31 mouse cellular contexts compared by ENCODE assay signal in the genomic region with DNA sequence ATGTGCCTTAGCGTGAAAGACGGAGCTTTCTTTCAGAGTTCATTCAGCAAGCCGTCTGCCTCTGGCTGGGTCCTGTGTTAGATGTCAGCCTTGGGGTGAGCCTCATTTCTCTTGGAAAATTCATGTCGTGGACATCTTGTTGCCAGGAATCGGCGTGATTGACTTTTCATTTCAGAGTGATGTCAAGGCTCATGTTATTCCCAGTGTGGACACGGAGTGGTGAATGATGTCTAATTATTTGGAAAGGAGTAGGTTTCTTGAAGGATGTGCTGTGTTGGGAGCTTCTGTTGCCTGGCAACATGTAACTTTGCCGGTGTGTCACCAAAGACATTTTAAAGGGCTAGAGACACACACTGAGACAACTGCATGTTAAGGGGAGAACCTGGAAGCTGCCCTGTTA.
DNase-seq lines count a peak whose midpoint lies in the region; ATAC-seq and TF ChIP-seq lines count a peak whose summit lies in the region.
"Had no signal": no experiment of that assay in that cellular context is flagged by ENCODE, and none has a peak within 500 bp of the region (broad histone marks: within the 10 kb centered on the region; RNA-seq: fewer than 3 reads in every experiment).

No protein-coding gene starts in this region.

- peaks cover 5% of the 10 kb centered on the region for H3K4me1 ChIP-seq in midbrain, embryonic 11.5 days (ENCODE audit: control insufficient read depth, insufficient read depth, low read length)
- peaks cover 20% of the 10 kb centered on the region for H3K4me1 ChIP-seq in midbrain, embryonic 10.5 days
- H3K4me1 ChIP-seq in hindbrain, postnatal 0 days (ENCODE audit: insufficient read depth, low read length) = 0 out of 2 replicates have a peak, but pooled peaks cover 12% of the 10 kb centered on the region
- H3K4me1 ChIP-seq in midbrain, postnatal 0 days (ENCODE audit: insufficient read depth, low read length) = peaks cover 18% of the 10 kb centered on the region
- peaks cover 1% of the 10 kb centered on the region; the same call in 1 of the 2 replicates for H3K4me1 ChIP-seq in heart, embryonic 11.5 days (ENCODE audit: control insufficient read depth, insufficient read depth, low read length)
- H3K4me1 ChIP-seq: intestine, embryonic 15.5 days had no signal

- no peaks in the 10 kb centered on the region for H3K27me3 ChIP-seq in midbrain, embryonic 11.5 days (ENCODE audit: control insufficient read depth, insufficient read depth, low read length)
- H3K27me3 ChIP-seq in midbrain, embryonic 10.5 days (ENCODE audit: low read depth, poor library complexity, severe bottlenecking) = no peaks in the 10 kb centered on the region; the same call in 1 of the 2 replicates
- no peaks in the 10 kb centered on the region for H3K27me3 ChIP-seq in hindbrain, postnatal 0 days (ENCODE audit: insufficient read depth, low read length)
- H3K27me3 ChIP-seq in midbrain, postnatal 0 days (ENCODE audit: insufficient read depth, low read length) = no peaks in the 10 kb centered on the region
- H3K27me3 ChIP-seq in heart, embryonic 11.5 days (ENCODE audit: control insufficient read depth, insufficient read depth, low read length) = no peaks in the 10 kb centered on the region
- H3K27me3 ChIP-seq: embryonic facial prominence, embryonic 12.5 days; intestine, embryonic 15.5 days had no signal

- no peak overlapping the region for H3K27ac ChIP-seq in midbrain, embryonic 11.5 days (ENCODE audit: low read depth, low read length)
- no peak overlapping the region for H3K27ac ChIP-seq in midbrain, embryonic 10.5 days (replicated peaks)
- peak overlapping the region; percentile 3; the same call in 1 of the 2 replicates for H3K27ac ChIP-seq in hindbrain, postnatal 0 days
- peak overlapping the region; percentile 27; the same call in 1 of the 2 replicates for H3K27ac ChIP-seq in midbrain, postnatal 0 days (ENCODE audit: low read depth, low read length)
- no peak overlapping the region for H3K27ac ChIP-seq in heart, embryonic 11.5 days (ENCODE audit: low read depth, low read length)
- H3K27ac ChIP-seq: embryonic facial prominence, embryonic 12.5 days; heart, embryonic 13.5 days; intestine, embryonic 15.5 days; liver, embryonic 14.5 days; macrophage; stomach, postnatal 0 days had no signal

- ATAC-seq in frontal cortex, adult (ENCODE audit: low TSS enrichment) = peak; percentile 48
- ATAC-seq in midbrain, embryonic 11.5 days (ENCODE audit: low FRiP score) = no peak
- ATAC-seq in hindbrain, postnatal 0 days = peak; percentile 31; the same call in 1 of the 2 replicates
- ATAC-seq in midbrain, postnatal 0 days (ENCODE audit: low FRiP score) = no peak
- ATAC-seq in heart, embryonic 11.5 days (replicated peaks; ENCODE audit: insufficient number of reproducible peaks, low FRiP score, low TSS enrichment) = no peak
- ATAC-seq in granulocyte monocyte progenitor cell, adult 5-6 weeks (replicated peaks; ENCODE audit: poor library complexity, severe bottlenecking) = no peak
- ATAC-seq: CD4-positive, CD25-positive, alpha-beta regulatory T cell, adult 4 months; intestine, embryonic 15.5 days had no signal

- no peak for TF ChIP-seq CTCF in hindbrain, postnatal 0 days (IDR thresholded peaks at IDR 0.05; ENCODE audit: low read depth)
- TF ChIP-seq CTCF in midbrain, postnatal 0 days (IDR thresholded peaks at IDR 0.05) = no peak

- H3K9me3 ChIP-seq in midbrain, embryonic 11.5 days (ENCODE audit: control insufficient read depth, low read length) = peaks cover 3% of the 10 kb centered on the region; the same call in 1 of the 2 replicates
- H3K9me3 ChIP-seq in midbrain, embryonic 10.5 days (replicated peaks) = no peaks in the 10 kb centered on the region
- H3K9me3 ChIP-seq in hindbrain, postnatal 0 days (ENCODE audit: low read length) = no peaks in the 10 kb centered on the region
- no peaks in the 10 kb centered on the region for H3K9me3 ChIP-seq in midbrain, postnatal 0 days (ENCODE audit: low read length)
- no peaks in the 10 kb centered on the region for H3K9me3 ChIP-seq in heart, embryonic 11.5 days (replicated peaks; ENCODE audit: control insufficient read depth, low read length)
- H3K9me3 ChIP-seq: embryonic facial prominence, embryonic 12.5 days; heart, embryonic 13.5 days; intestine, embryonic 15.5 days had no signal

- no peak overlapping the region for H3K9ac ChIP-seq in midbrain, embryonic 11.5 days (ENCODE audit: low read length)
- no peak overlapping the region for H3K9ac ChIP-seq in hindbrain, postnatal 0 days (replicated peaks; ENCODE audit: low read length)
- H3K9ac ChIP-seq in midbrain, postnatal 0 days (replicated peaks; ENCODE audit: low read length, poor library complexity, severe bottlenecking) = no peak overlapping the region
- H3K9ac ChIP-seq in heart, embryonic 11.5 days (ENCODE audit: low read depth, low read length) = no peak overlapping the region
- H3K9ac ChIP-seq: embryonic facial prominence, embryonic 12.5 days; heart, embryonic 13.5 days; intestine, embryonic 15.5 days; liver, embryonic 14.5 days had no signal

- DNase-seq in frontal cortex, postnatal 25 days (ENCODE audit: low spot score in 2 of 2) = no peak
- DNase-seq in midbrain, embryonic 11.5 days (ENCODE audit: low spot score, missing footprints) = peak; percentile 41
- no peak for DNase-seq in midbrain, embryonic 10.5 days (ENCODE audit: low spot score)
- peak; percentile 54 for DNase-seq in hindbrain, postnatal 0 days (ENCODE audit: low spot score)
- peak; percentile 54 for DNase-seq in midbrain, postnatal 0 days (ENCODE audit: low spot score)
- DNase-seq: adrenal gland, adult 8-10 months; cerebellum, adult 11 months; cerebellum, adult 9-10 months; cerebellum, postnatal 36 days; embryo, embryonic 11 days; gastrocnemius, postnatal 25 days; heart, adult 18-20 months; heart, postnatal 10 days; kidney, adult 2 months; kidney, postnatal 10 days; liver; lung, adult 2 months; lung, postnatal 10 days; right cerebral cortex, postnatal 4 days; thymus, adult 18-20 months; thymus, postnatal 25 days had no signal

- H3K36me3 ChIP-seq in midbrain, embryonic 11.5 days (ENCODE audit: control insufficient read depth, insufficient read depth, low read length) = no peaks in the 10 kb centered on the region
- H3K36me3 ChIP-seq in midbrain, embryonic 10.5 days = no peaks in the 10 kb centered on the region
- no peaks in the 10 kb centered on the region for H3K36me3 ChIP-seq in hindbrain, postnatal 0 days (ENCODE audit: insufficient read depth, low read length)
- no peaks in the 10 kb centered on the region for H3K36me3 ChIP-seq in midbrain, postnatal 0 days (ENCODE audit: insufficient read depth, low read length)
- H3K36me3 ChIP-seq in heart, embryonic 11.5 days (ENCODE audit: control insufficient read depth, insufficient read depth, low read length) = no peaks in the 10 kb centered on the region
- H3K36me3 ChIP-seq: embryonic facial prominence, embryonic 12.5 days; heart, embryonic 13.5 days; intestine, embryonic 15.5 days had no signal

- H3K4me3 ChIP-seq in midbrain, embryonic 11.5 days (ENCODE audit: low read depth, low read length) = no peak overlapping the region
- H3K4me3 ChIP-seq in midbrain, embryonic 10.5 days = no peak overlapping the region
- H3K4me3 ChIP-seq in hindbrain, postnatal 0 days (ENCODE audit: low read length) = no peak overlapping the region
- H3K4me3 ChIP-seq in midbrain, postnatal 0 days (ENCODE audit: low read depth, low read length) = no peak overlapping the region
- no peak overlapping the region for H3K4me3 ChIP-seq in heart, embryonic 11.5 days (ENCODE audit: low read depth, low read length)
- H3K4me3 ChIP-seq: embryonic facial prominence, embryonic 12.5 days; heart, embryonic 13.5 days; intestine, embryonic 15.5 days had no signal

- 86% methylated on average over 8 of the region's 8 CpGs for WGBS in midbrain, embryonic 11.5 days
- 90% methylated on average over 8 of the region's 8 CpGs for WGBS in midbrain, embryonic 10.5 days
- 30% methylated on average over 8 of the region's 8 CpGs for WGBS in hindbrain, postnatal 0 days
- 42% methylated on average over 8 of the region's 8 CpGs for WGBS in midbrain, postnatal 0 days
- 85% methylated on average over 8 of the region's 8 CpGs for WGBS in heart, embryonic 11.5 days (ENCODE audit: insufficient replicate concordance)

- no peak overlapping the region for H3K4me2 ChIP-seq in midbrain, embryonic 11.5 days
- H3K4me2 ChIP-seq in hindbrain, postnatal 0 days (ENCODE audit: low read depth, low read length) = no peak overlapping the region
- H3K4me2 ChIP-seq in midbrain, postnatal 0 days (ENCODE audit: low read depth, low read length, poor library complexity, severe bottlenecking) = peak overlapping the region; percentile 3; the same call in 1 of the 2 replicates
- no peak overlapping the region for H3K4me2 ChIP-seq in heart, embryonic 11.5 days
- H3K4me2 ChIP-seq: embryonic facial prominence, embryonic 12.5 days; heart, embryonic 13.5 days; intestine, embryonic 15.5 days had no signal

Comparison
In these comparisons a context has a peak if more than half of its experiments do, and no peak if none do; other contexts are left out.
1. DNase-seq: peak in midbrain, embryonic 11.5 days (single experiment), hindbrain, postnatal 0 days (single experiment) and midbrain, postnatal 0 days (single experiment); none in frontal cortex, postnatal 25 days (0 of 2) and midbrain, embryonic 10.5 days (single experiment).
2. H3K27ac ChIP-seq: peak in hindbrain, postnatal 0 days (single experiment) and midbrain, postnatal 0 days (single experiment); none in midbrain, embryonic 11.5 days (single experiment), midbrain, embryonic 10.5 days (single experiment) and heart, embryonic 11.5 days (single experiment).
3. ATAC-seq: peak in frontal cortex, adult (single experiment) and hindbrain, postnatal 0 days (single experiment); none in midbrain, embryonic 11.5 days (single experiment), midbrain, postnatal 0 days (single experiment), heart, embryonic 11.5 days (single experiment) and granulocyte monocyte progenitor cell, adult 5-6 weeks (single experiment).